Mouse (Mus musculus) spleen, adult 2 months (tissue): ENCODE data around the gene Timm8a1.

Experiments
- CTCF ChIP-seq: fragments of 200-500 bp; IDR thresholded peaks from 2 replicates; pipeline ENCODE4 v1.5.1; 2011; ENCODE audit warnings: mild to moderate bottlenecking, inconsistent platforms; ENCODE audit not compliant: insufficient read depth, insufficient read length, insufficient replicate concordance; ENCODE audit errors: extremely low read depth
- POLR2A ChIP-seq: fragments of 200-500 bp; IDR thresholded peaks from 2 replicates; pipeline ENCODE4 v1.6.1; 2011; ENCODE audit warnings: low read depth, low read length, inconsistent platforms

- no peak for TF ChIP-seq POLR2A
- TF ChIP-seq CTCF = no peak
Observed at GRCm38 (mm10) chrX:134541145-134541954, at the start of gene Timm8a1.
